In genomic region chr12:33928331-33929192, GRCm38 (mm10) we compare ENCODE assay signal across 11 mouse cellular contexts. TPM values are rescaled to one million over a fixed set of nuclear protein-coding genes. Genes with fewer than 3 reads are reported as not detected.
A peak's percentile ranks its signal among the peaks of the same experiment; 100 is the strongest.
DNase-seq lines count a peak whose midpoint lies in the region; ATAC-seq lines count a peak whose summit lies in the region.
"Had no signal": no experiment of that assay in that cellular context is flagged by ENCODE, and none has a peak within 500 bp of the region (broad histone marks: within the 10 kb centered on the region; RNA-seq: fewer than 3 reads in every experiment).

TSS of gene Ferd3l (plus strand) at chr12:33928425.

- no peak within 1 kb of the TSS for H3K27ac ChIP-seq in heart, embryonic 16.5 days (ENCODE audit: low read length)
- H3K27ac ChIP-seq in embryonic facial prominence, embryonic 14.5 days (replicated peaks; ENCODE audit: low read depth, low read length), result no peak within 1 kb of the TSS
- H3K27ac ChIP-seq in intestine, embryonic 16.5 days (ENCODE audit: low read length), result no peak within 1 kb of the TSS
- no peak within 1 kb of the TSS for H3K27ac ChIP-seq in neural tube, embryonic 13.5 days (replicated peaks)

- DNase-seq in heart, adult 9 months (ENCODE audit: low spot score in 2 of 2), result no peak
- no peak for DNase-seq in embryonic facial prominence, embryonic 14.5 days (ENCODE audit: low spot score)
- no peak for DNase-seq in spleen, postnatal 10 days (ENCODE audit: low spot score in 2 of 2)
- no peak for DNase-seq in ovary, postnatal 36 days (ENCODE audit: low spot score)
- DNase-seq: lung, adult 18-20 months had no signal

- no peak within 1 kb of the TSS for H3K9ac ChIP-seq in heart, embryonic 16.5 days (ENCODE audit: low read length)
- no peak within 1 kb of the TSS for H3K9ac ChIP-seq in embryonic facial prominence, embryonic 14.5 days (ENCODE audit: low read depth, low read length)
- H3K9ac ChIP-seq in intestine, embryonic 16.5 days (ENCODE audit: low read depth, low read length), result no peak within 1 kb of the TSS
- H3K9ac ChIP-seq in neural tube, embryonic 13.5 days, result peak within 1 kb of the TSS; percentile 9; the same call in 1 of the 2 replicates

- no peak for ATAC-seq in heart, embryonic 16.5 days (replicated peaks; ENCODE audit: extremely low read depth, insufficient read depth, low FRiP score)
- ATAC-seq in embryonic facial prominence, embryonic 14.5 days (ENCODE audit: low read depth), result no peak
- no peak for ATAC-seq in intestine, embryonic 16.5 days
- ATAC-seq in neural tube, embryonic 13.5 days (ENCODE audit: low read depth), result 0 out of 2 replicates have a peak, but pooled peaks have one; percentile 59
- no peak for ATAC-seq in erythroblast, adult 5-6 weeks (replicated peaks; ENCODE audit: low FRiP score, poor library complexity, severe bottlenecking)

- peak within 1 kb of the TSS; percentile 28 for H3K4me2 ChIP-seq in heart, embryonic 16.5 days (ENCODE audit: low read depth, low read length)
- H3K4me2 ChIP-seq in embryonic facial prominence, embryonic 14.5 days (ENCODE audit: low read depth, low read length), result peak within 1 kb of the TSS; percentile 56
- 0 out of 2 replicates have a peak within 1 kb of the TSS, but pooled peaks have one; percentile 29 for H3K4me2 ChIP-seq in intestine, embryonic 16.5 days (ENCODE audit: low read depth, low read length)
- peak within 1 kb of the TSS; percentile 58 for H3K4me2 ChIP-seq in neural tube, embryonic 13.5 days

- no peaks in the 10 kb centered on the region for H3K9me3 ChIP-seq in heart, embryonic 16.5 days (replicated peaks; ENCODE audit: control insufficient read depth, low read length)
- no peaks in the 10 kb centered on the region for H3K9me3 ChIP-seq in embryonic facial prominence, embryonic 14.5 days (ENCODE audit: control insufficient read depth, low read length)
- H3K9me3 ChIP-seq in intestine, embryonic 16.5 days (ENCODE audit: control insufficient read depth, low read length), result no peaks in the 10 kb centered on the region
- no peaks in the 10 kb centered on the region for H3K9me3 ChIP-seq in neural tube, embryonic 13.5 days

- H3K4me1 ChIP-seq in heart, embryonic 16.5 days (ENCODE audit: control insufficient read depth, insufficient read depth, low read length), result no peaks in the 10 kb centered on the region
- H3K4me1 ChIP-seq in embryonic facial prominence, embryonic 14.5 days (ENCODE audit: control insufficient read depth, insufficient read depth, low read length), result 0 out of 2 replicates have a peak, but pooled peaks cover 7% of the 10 kb centered on the region
- H3K4me1 ChIP-seq in intestine, embryonic 16.5 days (ENCODE audit: control insufficient read depth, insufficient read depth, low read length), result no peaks in the 10 kb centered on the region
- peaks cover 21% of the 10 kb centered on the region for H3K4me1 ChIP-seq in neural tube, embryonic 13.5 days (replicated peaks)

- H3K36me3 ChIP-seq in heart, embryonic 16.5 days (ENCODE audit: control insufficient read depth, insufficient read depth), result no peaks in the 10 kb centered on the region
- no peaks in the 10 kb centered on the region for H3K36me3 ChIP-seq in embryonic facial prominence, embryonic 14.5 days (ENCODE audit: control insufficient read depth, insufficient read depth, low read length)
- no peaks in the 10 kb centered on the region for H3K36me3 ChIP-seq in intestine, embryonic 16.5 days (ENCODE audit: control insufficient read depth, insufficient read depth, low read length)
- H3K36me3 ChIP-seq in neural tube, embryonic 13.5 days, result no peaks in the 10 kb centered on the region

- 1% methylated on average over 39 of the region's 39 CpGs for WGBS in heart, embryonic 16.5 days
- 1% methylated on average over 38 of the region's 39 CpGs for WGBS in embryonic facial prominence, embryonic 14.5 days
- 1% methylated on average over 39 of the region's 39 CpGs for WGBS in intestine, embryonic 16.5 days
- WGBS in neural tube, embryonic 13.5 days, result 1% methylated on average over 39 of the region's 39 CpGs

- H3K4me3 ChIP-seq in heart, embryonic 16.5 days (ENCODE audit: low read length), result 0 out of 2 replicates have a peak within 1 kb of the TSS, but pooled peaks have one; percentile 5
- peak within 1 kb of the TSS; percentile 34 for H3K4me3 ChIP-seq in embryonic facial prominence, embryonic 14.5 days (ENCODE audit: low read depth, low read length)
- 0 out of 2 replicates have a peak within 1 kb of the TSS, but pooled peaks have one; percentile 7 for H3K4me3 ChIP-seq in intestine, embryonic 16.5 days (ENCODE audit: low read length)
- peak within 1 kb of the TSS; percentile 32 for H3K4me3 ChIP-seq in neural tube, embryonic 13.5 days
- H3K4me3 ChIP-seq: erythroblast, embryonic 14.5 days had no signal

- peaks cover 28% of the 10 kb centered on the region for H3K27me3 ChIP-seq in heart, embryonic 16.5 days (ENCODE audit: control insufficient read depth, insufficient read depth, low read length)
- H3K27me3 ChIP-seq in embryonic facial prominence, embryonic 14.5 days (replicated peaks; ENCODE audit: control insufficient read depth, insufficient read depth, low read length), result peaks cover 41% of the 10 kb centered on the region
- peaks cover 19% of the 10 kb centered on the region for H3K27me3 ChIP-seq in intestine, embryonic 16.5 days (replicated peaks; ENCODE audit: control insufficient read depth, insufficient read depth, low read length)
- peaks cover 49% of the 10 kb centered on the region for H3K27me3 ChIP-seq in neural tube, embryonic 13.5 days
- H3K27me3 ChIP-seq: CH12.LX had no signal

RNA-seq across cellular contexts. Expression of gene Ferd3l, which starts in this region (rescaled TPM):
- polyA plus RNA-seq in heart, embryonic 16.5 days (2015; fragmentation: Nextera tagmentation; extraction: Ambion mirVana), result not detected in 2 replicates
- not detected in 2 replicates for polyA plus RNA-seq in embryonic facial prominence, embryonic 14.5 days (2014; fragmentation: Nextera tagmentation; extraction: Ambion mirVana)
- polyA plus RNA-seq in intestine, embryonic 16.5 days (2015; fragmentation: Nextera tagmentation; extraction: Ambion mirVana), result not detected in 2 replicates
- polyA plus RNA-seq in neural tube, embryonic 13.5 days (2015; fragmentation: Nextera tagmentation; extraction: Ambion mirVana), result 0.70 and 1.0 TPM in 2 replicates
- total RNA-seq in erythroblast, adult 5-6 weeks (2015; ENCODE audit: low replicate concordance), result not detected in 2 replicates
- total RNA-seq in erythroblast, adult 5-6 weeks (2017; ENCODE audit: low replicate concordance), result not detected in 2 replicates
- total RNA-seq: CH12.LX had no signal
- polyA plus RNA-seq: erythroblast, embryonic 14.5 days had no signal
